Mouse (Mus musculus) liver, postnatal 0 days (tissue): ENCODE results near the gene Oaz3.

Experiments used
- CTCF ChIP-seq: sonication (generic); IDR thresholded peaks from 2 replicates; pipeline ENCODE4 v1.5.1; 2016; ENCODE audit warnings: antibody characterized with exemption, low read depth
- EP300 ChIP-seq: IDR thresholded peaks from 2 replicates; pipeline ENCODE4 v1.6.1; 2016; ENCODE audit warnings: antibody characterized with exemption, low read depth, mild to moderate bottlenecking

DNA sequence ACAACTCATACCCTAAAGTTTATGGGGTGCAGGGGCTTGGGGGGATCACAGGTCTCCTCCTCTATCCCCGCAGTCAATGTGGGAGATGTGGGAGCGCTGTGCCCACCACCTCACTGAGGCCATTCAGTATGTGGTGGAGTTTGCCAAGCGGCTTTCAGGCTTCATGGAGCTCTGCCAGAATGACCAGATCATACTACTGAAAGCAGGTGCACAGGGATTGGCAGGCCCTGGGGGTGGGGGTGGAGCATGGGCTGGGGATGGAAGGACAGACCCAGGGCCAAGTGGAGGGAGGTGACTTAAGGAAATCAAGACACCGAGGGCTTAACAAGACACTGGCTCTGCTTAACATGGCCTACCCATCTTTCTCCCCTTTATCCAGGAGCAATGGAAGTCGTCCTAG lies 52.7 kb downstream of the Oaz3 start:
- no peak for TF ChIP-seq CTCF
- no peak for TF ChIP-seq EP300
